Mouse (Mus musculus) E14TG2a.4 (cell line): ENCODE measurements at regions not wholly inside any gene's neighbourhood (a gene's known extent, or its start where the extent isn't known, plus 50 kb on each side); places are given as distances from the start of the nearest gene placed in this dataset.

ENCODE experiments used
- CTCF ChIP-seq: conservative IDR thresholded peaks from 2 replicates; pipeline ENCODE4 v1.5.1; 2014; ENCODE audit warnings: low read length
- NANOG ChIP-seq: IDR thresholded peaks from 2 replicates; pipeline ENCODE4 v1.6.1; 2014; ENCODE audit warnings: borderline replicate concordance, low read length, mixed read lengths

DNA sequence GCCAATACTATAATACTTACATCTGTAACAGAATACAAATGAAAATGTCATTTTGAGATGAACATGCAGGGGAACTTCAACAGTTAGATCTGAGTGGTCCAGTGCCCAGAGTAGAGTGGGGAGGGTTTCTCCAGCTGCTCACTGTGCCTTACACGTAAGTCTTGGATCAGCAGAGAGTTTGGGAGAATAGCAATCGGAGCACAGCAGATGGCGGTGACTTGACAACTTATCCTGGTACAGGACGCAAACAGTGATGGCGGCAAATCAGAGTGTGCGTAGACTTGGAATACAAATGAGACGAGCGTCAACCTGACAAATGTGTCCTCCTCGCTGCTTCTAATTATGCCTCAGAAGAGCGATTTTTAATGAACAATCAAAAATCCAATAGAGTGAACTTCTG lies 527.6 kb downstream of the Adgrl2 start:
- TF ChIP-seq CTCF: no peak
- TF ChIP-seq NANOG: no peak
